Mouse (Mus musculus): Measurements from ENCODE around the gene Vgf.

Gene Vgf

GRCm38 (mm10) chr5:137031076-137032032, 5.2 kb downstream of the Vgf start:
- DNase-seq: no peak

GRCm38 (mm10) chr5:137032033-137032421, 5.8 kb downstream of the Vgf start:
- no peak for DNase-seq

- DNase-seq: peak; percentile 91
Measured at GRCm38 (mm10) chr5:137032641-137033074, 6.5 kb downstream of the Vgf start.

- DNase-seq: no peak
Measured at GRCm38 (mm10) chr5:137036211-137036610, 10.0 kb downstream of the Vgf start.

- DNase-seq: no peak
Measured at GRCm38 (mm10) chr5:137039453-137039852, 13.3 kb downstream of the Vgf start.

- DNase-seq: no peak
Measured at GRCm38 (mm10) chr5:137041442-137041841, 15.2 kb downstream of the Vgf start.

- no peak for DNase-seq
Measured at GRCm38 (mm10) chr5:137043997-137044396, 17.8 kb downstream of the Vgf start.

GRCm38 (mm10) chr5:137045402-137046323, 19.5 kb downstream of the Vgf start, which contains the start of gene Ap1s1:
TSS of gene Ap1s1 (minus strand) at chr5:137046135.
- peak; percentile 97 for DNase-seq

- no peak for DNase-seq
Measured at GRCm38 (mm10) chr5:137046324-137046718, 20.1 kb downstream of the Vgf start.

- DNase-seq: no peak
Measured at GRCm38 (mm10) chr5:137046991-137047390, 20.8 kb downstream of the Vgf start.

GRCm38 (mm10) chr5:137051125-137051524, 24.9 kb downstream of the Vgf start:
- DNase-seq: no peak

- DNase-seq: no peak
Measured at GRCm38 (mm10) chr5:137051914-137052505, 25.8 kb downstream of the Vgf start.

- DNase-seq: no peak
Measured at GRCm38 (mm10) chr5:137054299-137054698, 28.1 kb downstream of the Vgf start.

- DNase-seq: no peak
Measured at GRCm38 (mm10) chr5:137054873-137055272, 28.7 kb downstream of the Vgf start.

GRCm38 (mm10) chr5:137061809-137062481, 35.8 kb downstream of the Vgf start:
- peak; percentile 64 for DNase-seq

- DNase-seq: no peak
Measured at GRCm38 (mm10) chr5:137062601-137063000, 36.4 kb downstream of the Vgf start.

- DNase-seq: no peak
Measured at GRCm38 (mm10) chr5:137065454-137065853, 39.3 kb downstream of the Vgf start.

- DNase-seq: no peak
Measured at GRCm38 (mm10) chr5:137065923-137066322, 39.7 kb downstream of the Vgf start.

GRCm38 (mm10) chr5:137068711-137069110, 42.5 kb downstream of the Vgf start:
- DNase-seq: no peak

- no peak for DNase-seq
Measured at GRCm38 (mm10) chr5:137070881-137071605, 44.9 kb downstream of the Vgf start.
